Mouse (Mus musculus) thymus, adult 2 months (tissue): Measurements from ENCODE around the gene Gm11127. TPM values are rescaled to one million over a fixed set of nuclear protein-coding genes. Genes with fewer than 3 reads are reported as not detected.
A peak's percentile ranks its signal among the peaks of the same experiment; 100 is the strongest.
"Not testable (repeated sequence)": the region's sequence is repeated elsewhere in the genome, so short reads cannot be mapped to it uniquely, and the experiment has no call there.

Experiments
- DNase-seq: peaks from one replicate; pipeline ENCODE4 v3.0.0; 2021
- H3K27ac ChIP-seq: fragments of 200-500 bp; 2 replicates; pipeline ENCODE4 v1.5.1; 2012; ENCODE audit warnings: low read length, control low read depth; ENCODE audit not compliant: control insufficient read depth, insufficient read depth
- H3K27me3 ChIP-seq: fragments of 200-500 bp; 2 replicates; pipeline ENCODE4 v1.6.1; 2012; ENCODE audit warnings: mild to moderate bottlenecking, low read length, moderate library complexity, mixed read lengths; ENCODE audit not compliant: control insufficient read depth, insufficient read depth
- H3K36me3 ChIP-seq: fragments of 200-500 bp; 2 replicates; pipeline ENCODE4 v1.6.1; 2012; ENCODE audit warnings: mild to moderate bottlenecking, low read length, moderate library complexity; ENCODE audit not compliant: control insufficient read depth, insufficient read depth
- H3K4me1 ChIP-seq: fragments of 200-500 bp; replicated peaks from 2 replicates; pipeline ENCODE4 v1.6.1; 2012; ENCODE audit warnings: low read length; ENCODE audit not compliant: control insufficient read depth, insufficient read depth
- H3K4me3 ChIP-seq: fragments of 200-500 bp; 2 replicates; pipeline ENCODE4 v1.5.1; 2012; ENCODE audit warnings: mild to moderate bottlenecking, low read length, control low read depth, moderate library complexity; ENCODE audit not compliant: control insufficient read depth, insufficient read depth
- CTCF ChIP-seq: fragments of 200-500 bp; IDR thresholded peaks from 2 replicates; pipeline ENCODE4 v1.5.1; 2012; ENCODE audit warnings: mild to moderate bottlenecking, control low read depth, low read length, moderate library complexity, borderline replicate concordance; ENCODE audit not compliant: control insufficient read depth, poor library complexity, insufficient read depth; ENCODE audit errors: extremely low read depth
- POLR2A ChIP-seq: fragments of 200-500 bp; IDR thresholded peaks from 2 replicates; pipeline ENCODE4 v1.6.1; 2012; ENCODE audit warnings: mild to moderate bottlenecking, low read length, control low read depth, moderate library complexity; ENCODE audit not compliant: control insufficient read depth, poor library complexity, insufficient read depth; ENCODE audit errors: extremely low read depth
- WGBS: fragments of 180-500 bp; shearing (Covaris S2); methylation state at CpG from one replicate; pipeline ENCODE4 v1.1.7; 2018; 5-methylcytosine and 5-hydroxymethylcytosine counted together
- polyA plus RNA-seq: library from polyadenylated mRNA; depleted of rRNA; stranded (reverse); fragments of >200 nt; gene quantifications from 2 replicates; pipeline ENCODE4 v1.2.3, GENCODE M21; 2012

The Gm11127 gene
- polyA plus RNA-seq, 1 experiment: 0.39 TPM

GRCm38 (mm10) chr17:36042055-36042454 is 16.1 kb downstream of the Gm11127 start:
- 2% methylated on average over 19 of the region's 19 CpGs for WGBS
- Histone ChIP-seq H3K4me3 (peak overlapping the region; percentile 60), H3K4me1 (peaks cover 22% of the 10 kb centered on the region)
- not testable (repeated sequence) for H3K27me3 ChIP-seq, H3K36me3 ChIP-seq, DNase-seq, H3K27ac ChIP-seq
- TF ChIP-seq CTCF: 0 out of 2 replicates have a peak, but pooled peaks have one; percentile 20

GRCm38 (mm10) chr17:36040604-36041003 is 17.6 kb downstream of the Gm11127 start:
- H3K27ac ChIP-seq, DNase-seq, H3K27me3 ChIP-seq, H3K36me3 ChIP-seq, H3K4me3 ChIP-seq: not testable (repeated sequence)
- 91% methylated on average over 2 of the region's 2 CpGs for whole genome bisulfite sequencing
- peaks cover 22% of the 10 kb centered on the region for H3K4me1 ChIP-seq

GRCm38 (mm10) chr17:36036126-36036525 is 22.0 kb downstream of the Gm11127 start:
- H3K4me1 ChIP-seq, DNase-seq, H3K27me3 ChIP-seq, H3K27ac ChIP-seq, H3K36me3 ChIP-seq, H3K4me3 ChIP-seq: not testable (repeated sequence)
- WGBS: 96% methylated on average over 13 of the region's 13 CpGs

- not testable (repeated sequence) for H3K27ac ChIP-seq, H3K27me3 ChIP-seq, H3K36me3 ChIP-seq, H3K4me3 ChIP-seq
- H3K4me1 ChIP-seq: peaks cover 16% of the 10 kb centered on the region
- peak; percentile 80 for DNase-seq
- WGBS: 57% methylated on average over 3 of the region's 3 CpGs
Measured at GRCm38 (mm10) chr17:36035010-36035638, 23.0 kb downstream of the Gm11127 start.

- not testable (repeated sequence) for H3K36me3 ChIP-seq, H3K27me3 ChIP-seq, DNase-seq, H3K4me3 ChIP-seq, H3K27ac ChIP-seq
- 90% methylated on average over 3 of the region's 3 CpGs for WGBS
- H3K4me1 ChIP-seq: peaks cover 16% of the 10 kb centered on the region
Measured at GRCm38 (mm10) chr17:36034524-36034923, 23.6 kb downstream of the Gm11127 start.

- H3K27me3 ChIP-seq, H3K36me3 ChIP-seq: not testable (repeated sequence)
- H3K4me1 ChIP-seq: peaks cover 16% of the 10 kb centered on the region
- H3K4me3 ChIP-seq: peak within 1 kb of the TSS; percentile 95
- TF ChIP-seq POLR2A: peak; percentile 70
- H3K27ac ChIP-seq: peak within 1 kb of the TSS; percentile 90
- DNase-seq: peak; percentile 75
- under 1% methylated on average over 25 of the region's 25 CpGs for WGBS
Measured at GRCm38 (mm10) chr17:36032351-36032875, 25.8 kb downstream of the Gm11127 start, which contains the start of gene H2-T23. Gene H2-T23, minus strand, starts transcription at chr17:36032855.

- H3K36me3 ChIP-seq, H3K27me3 ChIP-seq: not testable (repeated sequence)
- TF ChIP-seq CTCF: peak; percentile 70; the same call in 1 of the 2 replicates
- Histone ChIP-seq H3K4me3 (peak overlapping the region; percentile 95), H3K27ac (peak overlapping the region; percentile 90), H3K4me1 (peaks cover 16% of the 10 kb centered on the region)
- peak; percentile 68 for DNase-seq
- under 1% methylated on average over 40 of the region's 40 CpGs for WGBS
Measured at GRCm38 (mm10) chr17:36031583-36032331, 26.4 kb downstream of the Gm11127 start.

- H3K4me1 ChIP-seq: peaks cover 16% of the 10 kb centered on the region
- DNase-seq, H3K27me3 ChIP-seq, H3K36me3 ChIP-seq: not testable (repeated sequence)
- 49% methylated on average over 8 of the region's 8 CpGs for WGBS
- H3K27ac ChIP-seq: peak overlapping the region; percentile 23
- peak overlapping the region; percentile 95 for H3K4me3 ChIP-seq
Measured at GRCm38 (mm10) chr17:36030703-36031582, 27.2 kb downstream of the Gm11127 start.

- H3K4me3 ChIP-seq, DNase-seq, H3K27ac ChIP-seq, H3K36me3 ChIP-seq, H3K27me3 ChIP-seq: not testable (repeated sequence)
- peaks cover 16% of the 10 kb centered on the region for H3K4me1 ChIP-seq
- WGBS: 98% methylated on average over 4 of the region's 4 CpGs
Measured at GRCm38 (mm10) chr17:36030046-36030702, 28.0 kb downstream of the Gm11127 start.
